Mouse (Mus musculus): ENCODE results near the gene Tuba3a.
"Not testable (repeated sequence)": the region's sequence is repeated elsewhere in the genome, so short reads cannot be mapped to it uniquely, and the experiment has no call there.

The Tuba3a gene

DNA sequence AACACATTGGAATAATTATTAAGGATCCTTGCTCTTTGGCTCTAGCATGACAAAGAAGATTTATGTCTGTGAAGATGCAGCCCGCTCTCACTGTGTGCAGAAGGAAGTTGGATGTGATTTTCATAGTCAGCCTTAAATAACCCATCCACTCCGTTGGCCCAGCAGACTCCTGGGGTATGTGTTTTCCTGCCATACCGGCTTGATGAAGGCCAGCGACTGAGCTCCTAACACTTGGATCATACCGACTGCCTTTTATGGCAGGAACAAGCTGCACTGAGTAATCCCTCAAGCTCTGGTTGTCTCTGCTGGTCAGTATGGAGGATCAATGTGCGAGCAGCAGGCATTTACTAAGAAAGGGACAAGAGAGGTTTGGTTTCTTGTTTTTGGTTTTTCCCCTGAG, 19.6 kb upstream of the Tuba3a start:
- no peak for DNase-seq

DNA sequence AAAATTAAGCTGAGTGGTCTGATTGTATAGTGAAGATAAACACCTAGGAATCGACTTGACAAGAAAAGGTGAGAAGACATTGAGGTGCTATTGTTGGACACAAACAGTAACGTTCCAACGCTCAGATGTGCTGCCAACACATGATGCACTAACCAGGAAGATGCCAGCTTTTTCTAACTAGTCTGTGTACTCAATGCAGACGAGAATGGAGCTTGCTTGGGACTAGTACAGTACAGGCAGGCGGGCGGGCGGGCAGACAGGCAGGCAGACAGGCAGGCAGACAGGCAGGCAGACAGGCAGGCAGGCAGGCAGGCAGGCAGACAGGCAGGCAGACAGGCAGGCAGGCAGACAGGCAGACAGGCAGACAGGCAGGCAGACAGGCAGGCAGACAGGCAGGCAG, 18.6 kb upstream of the Tuba3a start:
- DNase-seq = not testable (repeated sequence)

DNA sequence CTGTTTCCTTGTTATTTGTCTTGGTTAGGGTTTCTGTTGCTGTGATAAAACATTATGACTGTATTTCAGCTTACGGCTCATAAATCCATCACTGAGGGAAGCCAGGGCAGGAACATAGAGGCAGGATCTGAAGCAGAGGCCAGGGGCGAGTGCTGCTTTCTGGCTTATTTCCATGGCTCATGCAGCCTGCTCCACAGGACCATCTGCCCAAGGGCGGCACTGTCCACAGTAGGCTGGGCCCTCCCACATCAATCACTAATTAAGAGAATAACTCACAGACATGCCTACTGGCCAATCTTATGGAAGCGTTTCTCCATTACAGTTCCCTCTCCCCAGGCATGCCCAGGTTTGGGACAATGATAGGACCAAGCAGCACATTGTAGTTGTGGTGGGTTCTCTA, 17.4 kb upstream of the Tuba3a start:
- no peak for DNase-seq

DNA sequence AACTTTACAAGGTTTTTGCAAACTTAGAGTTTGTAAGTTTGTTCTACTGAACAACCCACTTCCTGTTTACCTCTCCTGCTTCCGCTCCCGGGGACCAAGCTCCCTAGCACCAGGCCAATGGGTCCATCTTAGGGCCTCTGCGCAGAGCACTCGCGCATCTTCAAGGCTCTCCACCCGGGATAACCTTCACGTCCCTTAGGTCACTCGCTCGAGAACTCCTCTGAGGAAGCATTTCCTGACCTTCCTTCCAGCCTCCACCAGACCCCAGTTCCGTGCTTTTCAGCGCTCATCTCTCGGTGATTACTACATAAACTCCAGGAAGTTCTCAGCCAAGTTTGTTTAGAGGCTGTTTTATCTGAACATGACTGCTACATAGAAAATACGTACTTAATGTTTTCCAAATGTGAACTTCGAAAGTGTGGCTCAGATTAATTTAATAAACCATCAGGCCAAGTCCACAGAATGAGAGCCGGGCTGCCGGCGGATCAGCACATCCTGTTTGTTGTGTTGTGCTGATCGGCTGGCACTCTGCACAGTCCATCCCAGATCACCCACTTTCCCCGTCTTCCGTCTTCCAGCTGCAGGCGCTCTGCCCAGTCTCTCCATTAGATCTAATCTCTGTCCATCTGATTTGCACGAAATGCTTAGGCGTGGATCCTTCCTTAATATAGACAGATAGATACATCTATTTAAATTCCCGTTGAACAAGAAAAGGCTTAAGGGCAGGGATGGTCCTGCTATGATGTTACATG, 16.6 kb upstream of the Tuba3a start:
- DNase-seq = no peak

DNA sequence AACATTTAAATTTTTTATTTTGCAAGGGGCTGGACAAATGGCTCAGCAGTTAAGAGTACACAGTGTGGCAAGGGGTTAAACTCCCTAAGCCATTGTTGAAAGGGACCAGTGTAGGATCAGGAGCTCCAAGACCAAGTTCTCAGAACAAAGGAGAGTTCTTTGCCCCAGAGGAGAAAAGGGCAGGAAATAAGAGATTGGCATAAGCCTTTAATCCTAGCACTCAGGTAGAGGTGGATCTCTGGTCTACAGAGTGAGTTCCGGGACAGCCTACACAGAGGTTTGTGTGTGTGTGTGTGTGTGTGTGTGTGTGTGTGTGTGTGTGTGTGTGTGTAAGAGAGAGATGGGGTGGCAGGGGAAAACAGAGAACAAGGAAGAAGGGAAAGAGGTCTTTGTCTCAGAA, 15.1 kb upstream of the Tuba3a start:
- no peak for DNase-seq

DNA sequence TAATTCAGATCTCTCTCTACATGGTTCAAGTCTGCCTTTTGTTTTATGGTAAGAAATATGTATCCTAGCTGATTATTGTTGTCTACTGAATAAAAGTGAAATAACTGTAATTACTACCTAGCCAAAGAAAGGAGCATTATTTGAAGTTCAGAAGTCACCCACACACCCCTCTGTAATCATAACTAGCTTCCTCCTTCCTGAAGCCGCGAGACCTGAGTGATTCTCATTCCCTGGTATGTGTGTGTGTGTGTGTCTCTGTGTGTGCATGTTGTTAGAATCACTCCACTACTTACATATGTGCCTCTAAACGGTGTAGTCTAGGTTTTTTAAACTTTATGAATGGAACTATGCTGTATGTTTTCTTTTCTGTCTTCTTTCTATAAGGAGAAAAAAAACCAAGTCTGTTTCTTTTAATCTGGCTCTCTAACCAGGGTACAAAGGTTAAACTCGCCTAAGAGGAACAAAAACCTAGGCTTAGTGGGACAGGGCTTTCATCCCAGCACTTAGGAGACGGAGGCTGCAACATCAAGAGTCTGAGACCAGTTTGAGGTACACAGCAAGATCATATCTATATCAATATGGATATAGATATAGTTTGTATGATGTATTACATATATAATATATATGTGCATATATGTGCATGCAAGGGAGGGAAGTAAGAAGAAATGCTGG, 11.4 kb upstream of the Tuba3a start:
- no peak for DNase-seq

DNA sequence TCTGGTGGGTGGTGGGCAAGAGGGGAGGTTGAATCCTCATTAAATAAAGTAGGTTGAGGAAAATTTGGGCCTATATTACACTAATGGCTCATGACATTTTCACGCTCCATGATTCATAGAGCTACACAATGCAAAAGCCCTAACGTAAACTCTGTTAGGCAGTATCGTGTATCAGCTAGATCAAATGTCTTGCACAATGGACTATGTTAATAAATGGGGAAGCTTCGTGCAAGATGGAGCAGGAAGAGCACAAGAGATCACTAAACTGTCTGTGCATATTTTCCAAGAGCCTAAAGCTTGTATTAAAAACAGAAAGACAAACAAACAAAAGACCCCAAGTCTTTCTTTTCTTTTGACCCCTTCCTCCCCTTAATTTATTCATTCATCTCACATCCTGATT, 8.2 kb upstream of the Tuba3a start:
- DNase-seq = no peak

DNA sequence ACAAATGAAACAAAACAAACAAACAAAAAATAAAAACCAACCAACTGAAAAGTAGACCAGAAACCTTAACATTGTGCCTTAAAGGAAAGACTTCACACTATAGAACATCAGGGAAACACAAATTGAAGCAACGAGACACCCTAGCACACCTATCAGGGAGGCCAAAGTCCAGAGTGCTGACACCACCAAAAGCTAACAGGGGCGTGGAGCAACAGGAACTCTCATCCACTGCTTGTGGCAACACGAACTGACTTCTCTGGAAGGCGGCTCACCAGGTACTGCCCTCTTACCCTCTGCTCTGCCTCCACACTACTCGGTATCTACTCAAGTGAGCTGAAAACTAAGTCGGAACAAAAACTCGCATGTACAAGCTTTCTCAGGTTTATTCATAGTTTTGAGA, 6.4 kb upstream of the Tuba3a start:
- no peak for DNase-seq

DNA sequence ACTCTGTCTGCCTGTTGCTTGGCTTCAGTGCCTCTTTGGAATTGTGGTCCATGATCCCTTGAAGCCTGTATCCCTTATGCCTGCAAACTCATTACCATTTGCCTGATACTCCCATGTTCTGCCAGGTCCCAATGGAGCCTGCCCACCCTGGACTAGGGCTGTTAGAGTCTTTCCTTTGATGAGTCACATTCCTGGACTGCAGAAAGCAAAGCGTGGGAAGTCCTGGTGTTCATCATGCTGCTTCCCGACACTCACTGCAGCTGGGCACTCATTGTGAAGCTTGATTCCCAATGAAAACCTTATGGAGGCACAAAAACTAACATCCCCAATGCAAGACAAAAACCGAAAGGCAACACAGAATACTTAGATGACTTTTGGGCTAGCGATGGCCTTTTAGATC, 5.5 kb upstream of the Tuba3a start:
- DNase-seq = peak; percentile 34

DNA sequence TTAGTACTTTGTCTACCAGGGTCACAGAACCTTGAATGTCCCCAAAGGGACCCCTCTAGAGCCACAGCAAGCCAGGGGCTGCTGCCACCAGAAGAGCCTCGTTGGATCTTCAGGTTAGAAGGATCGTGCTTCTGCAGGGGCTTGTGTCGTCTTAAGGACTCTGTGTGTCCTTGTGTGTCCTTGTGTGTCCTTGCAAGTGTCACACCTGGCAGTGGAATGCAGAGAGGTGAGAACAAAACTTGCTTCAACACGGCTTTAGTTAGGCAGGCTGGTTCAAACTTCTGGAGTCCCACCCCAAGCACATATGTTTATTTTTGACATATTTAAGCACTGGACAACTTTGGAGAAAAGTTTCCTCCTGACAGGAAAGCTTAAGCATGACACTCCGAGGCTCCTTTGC, 2.9 kb upstream of the Tuba3a start:
- no peak for DNase-seq

DNA sequence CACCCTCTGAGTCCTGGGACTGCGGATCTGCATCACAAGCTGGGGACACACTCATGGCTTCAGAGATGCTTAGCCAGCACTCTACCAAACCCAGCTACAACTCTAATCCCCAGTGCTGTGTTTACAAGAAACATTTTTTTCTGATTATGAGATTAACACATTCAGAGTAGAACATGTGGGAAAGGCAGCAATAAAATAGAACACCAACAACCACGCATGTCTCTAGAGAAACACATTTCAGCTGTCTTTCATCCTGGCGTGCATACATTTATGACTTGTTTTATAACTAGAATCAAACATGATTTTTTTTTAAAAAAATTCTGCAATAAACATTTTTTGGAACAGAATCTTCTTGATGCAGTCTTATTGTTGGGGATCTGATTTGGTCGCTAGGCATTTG, 1.1 kb upstream of the Tuba3a start:
- no peak for DNase-seq

DNA sequence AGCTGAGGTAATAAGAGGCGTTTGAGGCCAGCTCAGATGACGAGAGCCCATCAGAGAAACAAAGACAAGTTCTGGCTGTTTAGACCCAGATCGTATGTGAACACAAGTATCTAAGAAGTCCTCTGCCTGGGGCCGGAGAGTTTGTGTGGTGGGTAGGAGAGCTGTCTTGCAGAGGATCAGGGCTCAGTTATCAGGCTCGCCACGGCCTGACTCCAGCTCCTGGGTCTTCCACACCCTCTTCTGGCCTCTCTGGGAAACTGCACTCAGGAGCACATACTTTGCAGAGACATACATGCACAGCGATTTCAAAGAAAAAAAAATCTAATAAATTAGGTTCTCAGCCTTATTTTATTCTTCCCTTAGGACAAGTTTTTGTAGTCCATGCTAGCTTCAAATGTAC, 1.1 kb downstream of the Tuba3a start:
- no peak for DNase-seq

DNA sequence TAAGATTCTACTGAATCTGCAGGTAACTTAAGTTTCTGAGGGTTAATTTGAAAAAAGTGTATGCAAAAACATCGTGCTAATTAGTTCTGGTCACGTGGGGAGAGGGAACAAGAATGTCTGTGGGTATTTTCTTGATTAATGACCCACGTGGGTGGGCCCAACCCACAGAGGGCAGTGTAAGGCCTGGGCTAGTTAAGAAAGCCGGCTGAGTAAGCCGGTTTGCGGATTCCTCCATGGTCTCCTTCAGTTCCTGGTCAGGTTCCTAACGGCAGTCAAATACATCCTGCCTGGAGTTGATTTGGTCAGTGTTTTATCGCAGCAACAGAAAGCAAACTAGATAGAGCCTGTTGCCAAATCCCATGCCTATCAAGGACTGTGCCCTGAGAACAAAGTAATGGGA, 1.6 kb downstream of the Tuba3a start:
- DNase-seq = no peak

DNA sequence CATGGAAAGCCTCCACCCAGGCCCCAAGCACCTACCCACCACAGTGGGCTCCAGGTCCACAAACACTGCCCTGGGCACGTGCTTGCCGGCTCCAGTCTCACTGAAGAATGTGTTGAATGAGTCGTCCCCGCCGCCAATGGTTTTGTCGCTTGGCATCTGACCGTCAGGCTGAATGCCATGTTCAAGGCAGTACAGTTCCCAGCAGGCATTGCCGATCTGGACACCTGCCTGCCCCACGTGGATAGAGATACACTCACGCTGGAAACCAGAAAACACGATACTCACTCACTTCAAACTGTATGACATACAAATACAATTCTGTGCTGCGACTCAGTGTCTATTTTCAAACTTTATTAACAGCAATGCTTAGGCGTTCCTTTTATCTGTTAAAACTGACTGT, 3.1 kb downstream of the Tuba3a start:
- not testable (repeated sequence) for DNase-seq

DNA sequence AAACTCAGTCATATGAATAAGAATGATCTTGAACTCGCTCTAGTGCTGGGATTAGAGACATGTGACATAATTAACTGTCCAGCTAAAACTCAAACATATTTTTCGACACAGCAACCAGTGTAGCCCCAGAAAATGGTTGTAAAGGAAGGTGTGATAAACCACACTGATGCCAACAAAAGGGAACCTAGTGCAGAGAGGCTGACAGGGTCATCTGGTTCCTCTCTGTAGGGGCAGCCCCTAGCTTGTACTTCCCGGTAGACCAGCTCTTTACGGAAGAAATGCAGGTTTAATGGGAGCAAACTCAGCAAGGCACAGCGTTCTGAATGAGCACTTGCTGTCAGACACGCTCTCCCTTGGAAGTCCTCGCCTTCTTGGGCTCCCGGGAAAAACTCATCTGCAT, 6.1 kb downstream of the Tuba3a start:
- DNase-seq = no peak

DNA sequence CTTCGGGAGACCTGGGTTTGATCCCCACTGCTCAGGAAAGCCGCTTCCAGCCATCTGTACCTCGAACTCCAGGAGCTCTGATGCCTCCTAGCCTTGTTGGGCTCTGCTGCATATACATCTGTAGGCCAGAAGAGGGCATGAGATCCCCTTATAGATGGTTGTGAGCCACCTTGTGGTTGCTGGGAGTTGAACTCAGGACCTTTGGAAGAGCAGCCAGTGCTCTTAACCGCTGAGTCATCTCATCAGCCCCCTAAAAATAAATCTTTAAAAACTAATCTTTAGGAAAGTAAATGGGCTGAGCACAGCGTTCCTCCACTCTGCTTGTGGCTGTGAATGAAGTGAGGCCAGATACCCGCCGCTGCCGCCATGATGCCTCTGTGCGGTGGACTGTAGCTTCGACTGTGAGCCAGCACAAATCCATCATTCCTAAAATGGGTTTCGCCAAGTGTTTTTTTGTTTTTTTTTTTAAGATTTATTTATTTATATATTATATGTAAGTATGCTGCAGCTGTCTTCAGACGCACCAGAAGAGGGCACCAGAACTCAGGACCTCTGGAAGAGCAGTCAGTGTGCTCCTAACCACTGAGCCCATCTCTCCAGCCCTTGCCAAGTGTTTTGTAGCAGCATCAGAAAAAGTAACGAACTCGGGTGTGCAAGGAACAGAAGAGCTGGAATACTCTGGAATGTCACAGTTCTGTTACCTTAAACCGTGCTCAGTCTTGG, 10.8 kb downstream of the Tuba3a start:
- DNase-seq = no peak

DNA sequence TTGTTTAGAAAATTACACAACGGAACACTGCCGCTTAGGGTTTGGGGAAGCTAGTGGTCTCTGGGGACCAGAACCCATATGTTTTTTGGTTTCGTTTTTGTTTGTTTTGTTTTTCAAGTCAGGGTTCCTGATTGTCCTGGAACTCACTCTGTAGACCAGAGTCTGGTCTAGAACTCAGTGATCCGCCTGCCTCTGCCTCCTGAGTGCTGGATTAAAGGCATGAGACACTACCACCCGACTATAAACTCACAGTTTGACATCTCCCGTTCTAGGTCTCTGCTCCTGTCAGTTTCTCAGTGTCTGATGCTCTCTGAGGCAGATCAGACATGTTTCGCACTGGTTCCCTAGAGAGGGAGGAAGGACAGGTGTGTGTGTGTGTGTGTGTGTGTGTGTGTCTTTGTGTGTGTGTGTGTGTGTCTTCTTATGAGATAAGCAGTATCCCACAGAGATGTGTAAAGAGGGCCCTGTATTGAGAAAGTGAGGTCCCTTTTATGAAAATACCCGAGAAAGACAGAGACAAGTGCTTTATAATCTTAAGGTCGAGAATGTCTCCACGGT, 13.5 kb downstream of the Tuba3a start:
- no peak for DNase-seq

DNA sequence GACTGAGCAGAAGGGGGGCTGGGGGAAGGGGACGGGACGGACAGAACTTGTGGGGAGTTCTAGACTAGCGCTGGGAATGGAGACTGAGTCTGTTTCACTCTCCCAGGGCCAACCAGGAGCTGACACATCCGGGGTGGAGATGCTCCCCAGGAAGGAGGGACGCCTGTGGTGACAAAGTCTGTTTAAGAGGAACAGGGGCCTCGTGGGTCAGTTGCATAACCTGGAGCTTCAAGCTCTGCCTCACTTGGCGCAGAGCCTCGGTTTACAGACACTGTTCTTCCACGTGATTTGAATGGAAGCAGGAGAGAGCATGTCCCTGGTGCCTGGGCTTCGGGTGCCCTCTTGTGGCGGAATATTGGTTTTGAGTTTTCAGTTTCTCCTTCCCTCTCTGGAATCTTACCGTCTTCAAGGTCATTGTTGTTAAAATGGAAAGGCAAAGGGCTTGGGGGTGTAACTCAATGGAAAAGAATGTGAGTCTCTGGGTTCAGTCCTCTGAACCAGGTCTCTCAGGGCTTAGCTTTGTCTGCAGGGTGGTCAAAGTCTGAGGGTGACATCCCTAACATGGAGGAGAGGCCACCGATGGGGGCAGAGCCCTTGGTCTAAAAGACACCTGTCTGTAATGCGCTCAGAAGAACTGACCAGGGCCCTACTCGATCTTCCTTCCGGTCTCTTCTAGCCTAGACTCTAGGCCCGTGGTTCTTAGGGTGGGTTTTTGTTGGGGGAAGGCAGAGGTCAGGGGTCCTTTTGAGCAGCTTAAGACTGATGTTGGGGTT, 14.2 kb downstream of the Tuba3a start:
- DNase-seq = peak; percentile 83

DNA sequence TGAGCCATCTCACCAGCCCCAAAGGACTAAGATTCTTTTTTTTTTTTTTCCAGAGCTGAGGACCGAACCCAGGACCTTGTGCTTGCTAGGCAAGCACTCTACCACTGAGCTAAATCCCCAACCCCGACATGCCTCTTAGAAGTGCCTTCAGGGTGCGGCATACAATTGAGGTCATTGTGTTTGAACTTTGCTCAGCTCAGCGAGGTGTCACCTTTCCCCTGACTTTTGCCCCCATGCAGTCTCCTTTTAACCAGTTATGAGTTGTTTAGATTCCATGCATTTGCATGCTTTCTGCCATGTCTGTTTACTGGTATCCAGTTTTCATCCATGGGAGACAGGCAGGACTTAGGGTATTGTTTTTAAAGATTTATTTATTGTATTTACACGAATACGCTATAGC, 17.0 kb downstream of the Tuba3a start:
- DNase-seq = no peak

DNA sequence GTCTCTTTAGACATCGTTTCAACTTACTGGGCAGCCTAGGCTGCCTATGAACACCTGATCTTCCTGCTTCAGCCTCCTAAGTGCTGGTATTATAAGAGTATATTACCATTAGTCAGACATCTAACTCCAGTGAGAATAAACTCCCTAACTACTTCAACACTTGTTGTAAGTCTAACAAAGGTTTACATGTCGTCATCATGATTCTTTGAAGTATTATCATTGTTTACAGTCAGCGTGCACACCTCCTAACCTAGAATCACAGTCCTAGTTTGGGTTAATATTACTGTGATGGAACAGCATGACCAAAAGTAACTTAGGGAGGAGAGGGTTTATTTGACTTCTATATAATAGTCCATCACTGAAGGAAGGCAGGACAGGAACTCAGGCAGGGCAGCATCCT, 18.4 kb downstream of the Tuba3a start:
- no peak for DNase-seq

DNA sequence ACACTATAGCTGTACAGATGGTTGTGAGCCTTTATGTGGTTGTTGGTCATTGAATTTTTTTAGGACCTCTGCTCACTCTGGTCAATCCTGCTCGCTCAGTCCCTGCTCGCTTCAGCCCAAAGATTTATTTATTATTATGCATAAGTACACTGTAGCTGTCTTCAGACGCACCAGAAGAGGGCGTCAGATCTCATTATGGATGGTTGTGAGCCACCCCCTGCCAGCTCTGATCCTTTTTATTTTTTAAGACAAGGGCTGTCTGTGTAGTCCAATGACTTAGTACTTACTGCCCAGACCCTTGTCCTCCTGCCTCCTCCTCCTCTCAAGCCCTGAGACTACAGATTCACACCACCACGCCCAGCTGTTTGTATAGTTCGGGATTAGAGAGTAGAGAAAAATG, 19.2 kb downstream of the Tuba3a start:
- DNase-seq = not testable (repeated sequence)

DNA sequence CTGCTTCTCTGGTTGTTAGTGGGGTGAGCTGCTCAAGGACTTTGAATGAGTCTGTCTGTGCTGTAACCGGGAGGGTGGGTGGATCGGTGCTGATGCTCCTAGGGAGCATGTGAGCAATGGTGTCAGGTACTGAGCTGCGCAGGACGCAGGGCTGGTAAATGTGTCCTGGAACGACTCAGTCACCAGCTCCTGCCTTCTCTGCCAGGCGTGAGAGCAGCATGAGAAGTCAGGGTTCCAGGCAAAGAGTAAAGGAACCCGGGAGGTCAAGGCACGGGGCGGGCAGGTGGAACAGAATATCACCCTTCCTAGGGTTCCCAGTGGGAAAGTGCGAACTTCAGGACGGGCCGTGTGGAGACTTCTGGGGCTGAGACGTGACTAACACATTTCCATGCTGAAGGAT, 19.8 kb downstream of the Tuba3a start:
- no peak for DNase-seq

DNA sequence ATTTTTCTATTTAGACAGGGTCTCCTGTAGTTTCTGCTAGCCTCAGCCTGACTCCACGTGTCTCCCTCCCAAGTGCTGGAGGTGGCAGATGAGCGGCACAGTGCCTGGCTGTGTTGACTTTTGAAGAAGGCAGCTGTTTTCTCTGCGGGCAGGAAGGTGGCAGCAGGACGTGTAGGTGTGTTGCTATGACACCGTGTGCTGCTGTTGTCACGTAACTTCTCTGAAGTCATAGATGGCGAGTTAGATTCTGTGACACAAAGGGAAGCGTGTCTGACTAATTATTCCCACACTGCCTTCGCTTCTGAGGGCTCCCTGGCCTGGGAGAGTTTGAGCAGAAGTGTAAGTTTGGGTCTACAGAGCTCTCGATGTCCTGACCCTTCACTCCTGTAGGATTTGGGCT, 20.6 kb downstream of the Tuba3a start:
- DNase-seq = peak; percentile 26
